Mouse (Mus musculus) left cerebral cortex, postnatal 36 days (tissue): ENCODE results near the gene Uqcc2. TPM values are rescaled to one million over a fixed set of nuclear protein-coding genes. Genes with fewer than 3 reads are reported as not detected.
A peak's percentile ranks its signal among the peaks of the same experiment; 100 is the strongest.

Experiments
- DNase-seq, 2 experiments: peaks; one replicate each; pipeline ENCODE4 v3.0.0; 2021 to 2022; ENCODE audit warnings: low spot score in 2 of 2, mixed read lengths in 1 of 2
- intact Hi-C: fragments of 180-260 bp; cut with DNase I; formaldehyde crosslinking; loops from one replicate; pipeline ENCODE4 v1.15.1; 2025
- total RNA-seq, 2 experiments: library from RNA; stranded (reverse); gene quantifications; 2 replicates each; pipeline ENCODE4 v1.2.3; 2021

Uqcc2 gene
- total RNA-seq = 100 to 1,000 TPM; 230 to 254 TPM

- DNase-seq = peak; percentile 95 to 96
- intact Hi-C loops = loop anchor here (2.0 to 5.0 kb wide), 4 partner anchors 54 to 456 kb away; partner anchors contain the start of gene Lemd2
Observed at GRCm38 (mm10) chr17:27133551-27134141, at the start of gene Uqcc2. Gene Uqcc2, minus strand, starts transcription at chr17:27133916.

- intact Hi-C loops = no loop called here
- no peak for DNase-seq
Observed at GRCm38 (mm10) chr17:27182401-27182800, 48.7 kb upstream of the Uqcc2 start.

DNA sequence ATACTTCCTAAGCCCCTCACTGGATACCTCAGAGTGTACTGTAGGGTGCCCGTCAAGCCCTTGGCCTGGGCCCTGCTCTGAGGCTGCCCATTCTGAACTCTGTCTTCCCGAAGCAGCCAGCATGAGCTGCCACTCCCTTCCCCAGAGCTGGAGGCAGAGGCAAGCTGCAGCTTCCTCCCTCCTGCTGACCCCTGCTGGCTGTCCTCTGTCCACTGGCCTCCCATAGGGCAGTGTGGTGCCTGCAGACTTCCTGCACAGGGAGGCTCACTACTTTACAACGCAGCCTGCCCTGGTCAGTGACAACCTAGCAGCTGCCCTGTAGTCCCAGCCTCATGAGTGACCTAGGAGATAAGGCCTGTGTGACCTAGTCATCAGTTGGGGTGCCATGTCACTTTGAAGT is 48.0 kb upstream of the Uqcc2 start:
- DNase-seq = no peak
- intact Hi-C loops = no loop called here

GRCm38 (mm10) chr17:27179681-27180280 is 46.1 kb upstream of the Uqcc2 start:
- intact Hi-C loops = no loop called here
- DNase-seq = no peak

DNA sequence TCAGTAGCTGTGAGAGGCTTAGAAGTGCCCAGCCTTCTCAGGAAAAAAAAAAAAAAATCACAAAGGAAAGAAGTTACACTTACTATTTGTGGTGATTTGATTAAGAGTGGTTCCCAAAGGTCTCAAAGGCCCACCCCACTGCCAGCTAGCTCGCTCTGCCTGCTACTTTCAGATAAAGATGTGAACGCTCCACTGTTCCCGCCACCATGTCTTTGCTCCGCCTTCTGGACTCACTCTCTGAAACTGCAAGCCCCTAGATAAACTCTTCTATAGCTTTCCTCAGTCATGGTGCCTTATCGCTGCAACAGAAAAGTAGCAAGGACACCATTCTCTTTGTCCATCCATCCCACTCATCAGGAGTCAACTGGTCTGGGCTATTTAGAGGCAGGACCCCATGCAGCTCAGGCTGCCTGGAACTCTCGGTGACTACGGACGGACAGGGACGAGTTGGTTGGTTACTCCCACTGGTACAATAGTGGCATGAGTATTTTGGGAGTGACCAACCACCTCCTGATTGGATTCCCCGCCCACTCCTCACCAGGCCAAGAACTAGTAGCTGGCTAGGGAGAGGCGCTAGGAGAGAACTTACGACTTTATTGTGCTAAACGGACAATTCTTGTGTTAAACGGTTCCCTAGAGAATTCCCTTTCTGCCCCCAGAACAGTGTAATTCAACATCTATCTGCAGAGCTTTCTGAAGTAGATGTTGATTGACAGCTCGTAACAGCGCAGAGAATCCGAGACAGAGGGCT is 44.9 kb upstream of the Uqcc2 start:
- intact Hi-C loops = no loop called here
- no peak for DNase-seq

DNA sequence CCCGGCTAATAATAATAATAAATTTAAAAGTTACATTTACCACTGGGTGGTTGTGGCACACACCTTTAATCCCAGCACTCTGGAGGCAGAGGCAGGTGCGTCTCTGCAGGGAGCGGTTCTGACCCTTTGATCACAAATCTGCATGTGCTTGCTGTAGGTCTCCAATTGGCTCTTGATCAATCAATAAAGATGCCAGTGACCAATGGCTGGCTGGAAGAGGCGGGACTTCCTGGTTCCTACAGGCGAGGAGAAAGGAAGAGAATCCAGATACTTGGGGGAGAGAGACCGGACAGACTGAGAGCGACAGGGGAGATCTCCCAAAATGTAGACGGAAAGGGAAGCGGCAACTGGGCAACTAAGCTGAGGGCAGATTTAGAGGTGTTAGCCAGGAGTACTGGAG is 44.3 kb upstream of the Uqcc2 start:
- DNase-seq = no peak
- intact Hi-C loops = no loop called here

- no peak for DNase-seq
- intact Hi-C loops = no loop called here
Observed at GRCm38 (mm10) chr17:27176754-27177153, 43.0 kb upstream of the Uqcc2 start.

DNA sequence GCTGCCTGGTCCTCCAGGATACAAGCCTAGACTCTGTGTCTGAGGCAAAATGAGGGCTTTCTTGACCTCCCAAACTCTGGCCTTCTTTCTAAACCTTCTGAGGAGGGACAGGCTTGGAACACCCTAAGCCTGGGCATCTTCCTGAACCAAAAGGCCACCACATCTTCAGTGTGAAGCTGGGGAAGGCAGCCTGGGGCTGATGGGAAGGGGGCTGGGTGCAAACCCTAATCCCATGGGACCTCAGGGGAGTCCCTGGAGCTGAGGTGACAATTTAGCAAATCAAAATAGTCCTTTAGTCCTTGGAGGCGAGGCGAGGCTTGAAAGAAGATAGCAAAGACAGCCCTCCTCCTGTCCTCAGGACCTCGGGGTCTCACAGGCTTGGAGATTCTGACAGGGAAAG is 42.6 kb upstream of the Uqcc2 start:
- DNase-seq = no peak
- intact Hi-C loops = no loop called here

DNA sequence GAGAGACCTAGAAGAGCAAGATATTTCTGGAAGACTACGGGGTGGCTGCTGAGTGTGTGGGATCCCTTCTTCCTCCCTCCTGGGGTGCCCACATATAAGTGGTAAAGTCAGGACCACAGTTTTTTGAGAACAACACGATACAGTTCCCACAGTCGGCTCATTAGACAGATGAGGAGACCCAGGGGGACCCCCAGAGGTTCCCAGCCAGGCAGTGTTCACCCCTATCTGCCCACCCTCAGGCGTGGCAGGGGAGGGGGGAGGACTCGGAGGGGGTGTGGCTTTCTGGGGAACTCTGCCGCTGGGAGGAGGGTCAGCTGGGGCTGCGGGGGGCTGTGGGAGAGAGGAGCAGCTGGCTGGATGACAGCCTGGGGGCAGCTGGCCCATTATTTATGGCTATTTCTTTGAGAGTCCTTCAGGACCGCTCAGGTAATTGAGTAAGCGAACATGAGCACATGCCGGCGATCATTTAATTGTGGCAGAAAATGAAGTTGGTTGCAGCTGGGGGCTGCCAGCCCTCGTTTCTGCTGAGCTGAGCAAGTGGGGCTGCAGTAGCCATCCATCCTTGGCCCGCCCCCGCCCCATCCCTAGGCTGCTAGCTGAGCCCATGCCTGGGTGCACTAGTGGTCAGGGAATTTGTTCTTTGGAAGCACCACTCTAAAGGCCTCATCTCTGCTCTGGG is 41.6 kb upstream of the Uqcc2 start:
- DNase-seq = no peak
- intact Hi-C loops = no loop called here

GRCm38 (mm10) chr17:27173715-27174114 is 40.0 kb upstream of the Uqcc2 start:
- intact Hi-C loops = no loop called here
- DNase-seq = no peak

GRCm38 (mm10) chr17:27172459-27172858 is 38.7 kb upstream of the Uqcc2 start:
- DNase-seq = no peak
- intact Hi-C loops = no loop called here

DNA sequence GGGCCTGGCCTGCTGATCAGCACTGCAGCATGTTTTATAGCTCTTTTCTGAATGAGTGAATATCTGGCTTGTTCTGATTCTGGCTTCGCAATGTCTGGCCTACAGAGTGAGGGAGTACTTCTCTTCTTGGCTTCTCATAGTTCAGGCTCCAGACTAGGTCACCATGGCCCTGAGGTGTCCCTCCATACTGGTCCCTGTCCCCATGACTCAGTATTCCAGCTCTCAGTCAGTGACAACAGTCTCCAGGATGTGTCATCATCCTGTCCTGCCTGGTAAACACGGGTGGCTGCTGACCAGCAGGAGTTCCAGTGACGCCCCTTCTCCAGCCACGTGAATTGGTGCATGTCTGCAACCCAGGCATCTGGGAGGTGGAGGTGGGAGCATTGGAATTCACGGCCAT is 37.4 kb upstream of the Uqcc2 start:
- intact Hi-C loops = no loop called here
- no peak for DNase-seq

- intact Hi-C loops = loop anchor here (5.0 kb wide), 1 partner anchor 347 kb away; no protein-coding TSS in a partner anchor
- no peak for DNase-seq
Observed at GRCm38 (mm10) chr17:27169952-27170695, 36.4 kb upstream of the Uqcc2 start.

- DNase-seq = no peak
- intact Hi-C loops = loop anchor here (5.0 kb wide), 1 partner anchor 349 kb away; no protein-coding TSS in a partner anchor
Observed at GRCm38 (mm10) chr17:27168569-27168968, 34.9 kb upstream of the Uqcc2 start.

DNA sequence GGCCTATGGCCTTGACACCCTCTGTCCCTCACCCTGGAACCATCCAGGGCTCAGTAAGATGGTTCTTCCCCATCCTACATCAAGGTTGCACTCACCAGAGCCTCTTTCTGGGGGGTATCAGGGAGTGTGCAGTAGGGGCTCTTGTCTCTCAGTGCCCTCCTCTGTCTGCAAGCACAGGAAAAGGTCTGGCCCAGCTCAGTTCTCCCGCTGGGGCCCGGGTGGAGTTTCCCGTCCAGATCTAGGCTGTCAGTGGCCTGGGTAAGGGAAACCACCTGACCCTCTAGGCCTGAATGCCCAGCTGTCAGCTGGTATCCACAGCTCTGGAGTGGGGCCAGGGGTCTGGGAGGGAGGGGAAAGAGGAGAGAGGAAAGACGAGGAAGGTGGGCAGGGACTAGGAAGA is 33.8 kb upstream of the Uqcc2 start, which contains the start of gene Ip6k3:
Ip6k3 (minus strand) TSS at position 251 of the 400 bp plus-strand sequence.
- DNase-seq = no peak
- intact Hi-C loops = loop anchor here (5.0 kb wide), 1 partner anchor 350 kb away; no protein-coding TSS in a partner anchor

DNA sequence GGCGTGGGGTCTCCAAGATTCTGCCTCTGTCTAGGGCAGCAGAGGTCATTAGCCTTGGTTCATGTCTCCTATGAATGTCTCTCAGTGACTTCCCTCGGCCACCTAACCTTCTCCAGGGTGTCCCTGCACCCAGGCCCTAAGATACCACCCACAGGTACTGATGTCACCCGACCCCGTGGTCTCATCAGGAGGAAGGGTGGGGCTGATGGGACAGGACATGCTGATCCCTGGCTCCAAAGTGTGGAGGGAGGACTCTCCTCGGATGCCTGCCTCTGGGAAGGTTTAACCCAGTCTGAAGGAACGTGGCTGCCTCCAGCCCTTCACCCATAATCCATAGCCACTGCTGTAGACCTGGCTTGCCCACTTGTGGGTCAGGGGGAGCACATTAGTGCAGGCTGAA is 33.2 kb upstream of the Uqcc2 start:
- no peak for DNase-seq
- intact Hi-C loops = loop anchor here (5.0 kb wide), 1 partner anchor 350 kb away; no protein-coding TSS in a partner anchor

DNA sequence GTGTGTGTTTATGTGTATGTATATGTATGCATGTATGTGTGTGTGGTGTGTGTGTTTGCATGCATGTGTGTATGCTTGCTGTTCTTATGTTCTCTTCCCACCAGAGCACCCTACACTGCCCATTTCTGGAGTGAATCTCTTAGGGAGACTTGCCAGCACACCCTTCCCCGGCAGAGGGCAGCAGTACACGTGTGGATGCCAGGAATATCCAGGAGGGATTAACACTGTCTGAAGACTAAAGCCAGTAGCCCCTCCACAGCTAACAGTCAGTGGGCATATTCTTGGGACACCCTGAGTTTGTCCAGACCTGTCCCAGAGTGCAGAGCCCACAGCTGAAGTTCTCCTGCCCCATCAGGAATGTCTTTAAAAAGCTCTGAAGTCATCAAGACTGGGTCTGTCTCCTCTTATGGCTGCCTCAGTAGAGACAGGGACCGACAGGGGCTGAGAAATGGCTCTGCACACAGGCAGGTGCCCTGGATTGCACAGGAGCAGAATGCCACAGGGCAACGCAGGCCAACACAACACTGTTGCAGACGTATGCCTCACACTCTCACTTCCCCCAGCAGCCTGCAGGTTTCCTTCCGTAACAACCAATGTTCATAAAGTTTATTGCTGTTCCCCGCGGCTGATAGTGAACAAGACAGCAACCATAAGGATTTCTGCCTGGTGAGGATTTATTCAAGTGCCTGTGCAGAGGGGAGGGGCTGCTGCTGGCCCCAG is 31.5 kb upstream of the Uqcc2 start:
- intact Hi-C loops = loop anchor here (5.0 kb wide), 1 partner anchor 352 kb away; no protein-coding TSS in a partner anchor
- DNase-seq = peak in 1 of 2 experiments; percentile 48

- intact Hi-C loops = no loop called here
- DNase-seq = no peak
Observed at GRCm38 (mm10) chr17:27160905-27161304, 27.2 kb upstream of the Uqcc2 start.

GRCm38 (mm10) chr17:27159169-27159568 is 25.5 kb upstream of the Uqcc2 start:
- no peak for DNase-seq
- intact Hi-C loops = no loop called here
